Mouse (Mus musculus): ENCODE data around the gene Kirrel.

- TF ChIP-seq EP300 (optimal IDR thresholded peaks at IDR 0.05) (no peak), CTCF (IDR thresholded peaks at IDR 0.05; ENCODE audit: low read depth) (no peak)
Observed at GRCm38 (mm10) chr3:87079301-87079700, 95.2 kb downstream of the Kirrel start.

Measured in stomach, postnatal 0 days (tissue).